Mouse (Mus musculus): ENCODE measurements around the gene Tbc1d10c. TPM values are rescaled to one million over a fixed set of nuclear protein-coding genes. Genes with fewer than 3 reads are reported as not detected.

Gene Tbc1d10c
- polyA plus RNA-seq, 1 experiment from 2014 or later: 3.9 TPM

DNA sequence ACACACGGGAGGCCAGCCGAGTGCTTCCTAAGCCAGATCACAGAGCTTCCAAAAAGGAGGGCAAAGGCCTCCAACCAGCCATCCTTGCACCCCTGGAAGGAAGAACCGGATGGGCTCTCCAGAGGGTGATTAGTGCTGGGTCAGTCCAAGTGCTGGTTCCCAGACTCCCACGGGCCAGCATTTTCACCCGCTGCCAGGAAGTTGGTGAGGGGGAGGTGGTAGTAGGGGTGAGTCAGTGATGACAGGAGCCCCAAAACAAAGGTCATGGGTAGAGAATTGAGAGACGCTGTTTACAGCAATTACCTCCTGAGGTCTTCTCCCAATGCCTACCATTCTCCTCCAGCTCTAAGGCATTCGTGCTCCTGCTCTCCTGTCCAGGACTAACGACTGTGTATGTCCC is 39.3 kb upstream of the Tbc1d10c start:
- no peak for TF ChIP-seq CTCF (IDR thresholded peaks at IDR 0.05; ENCODE audit: low read depth)

DNA sequence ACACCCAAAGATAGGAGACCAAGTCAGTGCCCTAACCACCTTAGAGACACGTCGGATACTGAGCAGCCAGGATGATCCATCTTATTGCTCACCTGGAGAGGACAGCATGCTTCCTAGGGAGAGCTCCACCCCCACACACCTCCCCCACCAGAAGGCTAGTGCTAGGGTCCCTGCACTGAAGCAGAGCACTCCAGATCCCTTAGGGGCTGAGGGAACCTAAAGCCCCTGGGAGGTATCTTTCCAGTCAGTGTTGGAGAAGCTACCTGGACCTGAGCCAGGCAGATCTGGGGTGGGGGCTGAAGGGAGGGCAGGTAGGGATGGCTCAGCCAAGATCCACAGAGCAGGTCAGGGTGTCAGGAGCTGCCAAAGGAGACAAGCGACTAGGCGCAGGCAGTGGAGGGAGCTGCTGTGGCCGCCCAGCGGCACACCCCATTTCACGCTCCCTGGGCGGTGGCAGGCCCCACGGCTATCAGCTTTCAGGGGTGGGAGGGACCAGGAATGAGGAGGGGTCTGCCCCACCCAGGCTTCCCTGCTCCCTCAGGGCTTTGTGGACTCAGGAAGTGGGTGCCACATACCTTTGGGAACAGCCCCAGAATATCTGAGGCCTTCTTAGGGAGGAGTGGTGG is 38.5 kb upstream of the Tbc1d10c start:
- H3K4me1 ChIP-seq (replicated peaks; ENCODE audit: insufficient read depth, low read length): peaks cover 20% of the 10 kb centered on the region
- peak overlapping the region; percentile 93; the same call in 1 of the 2 replicates for H3K27ac ChIP-seq
- H3K36me3 ChIP-seq (ENCODE audit: insufficient read depth, low read length): no peaks in the 10 kb centered on the region
- H3K27me3 ChIP-seq (ENCODE audit: insufficient read depth, low read length): no peaks in the 10 kb centered on the region; the same call in 1 of the 2 replicates
- DNase-seq (ENCODE audit: low spot score) (peak; percentile 52), ATAC-seq (replicated peaks; ENCODE audit: low FRiP score, low read depth) (peak; percentile 11; the same call in 1 of the 2 replicates)
- no peak overlapping the region for H3K9ac ChIP-seq (ENCODE audit: low read depth, low read length)
- TF ChIP-seq CTCF (IDR thresholded peaks at IDR 0.05; ENCODE audit: low read depth): no peak
- no peak overlapping the region for H3K4me3 ChIP-seq (replicated peaks; ENCODE audit: low read depth, low read length)
- 39% methylated on average over 9 of the region's 9 CpGs for WGBS
- no peak overlapping the region for H3K4me2 ChIP-seq (ENCODE audit: low read length)
- H3K9me3 ChIP-seq (replicated peaks; ENCODE audit: low read length): no peaks in the 10 kb centered on the region

More for the DNA sequence above, 39.3 kb upstream of the Tbc1d10c start:
- no peaks in the 10 kb centered on the region for H3K36me3 ChIP-seq (ENCODE audit: insufficient read depth, low read length)
- peaks cover 20% of the 10 kb centered on the region for H3K4me1 ChIP-seq (replicated peaks; ENCODE audit: insufficient read depth, low read length)
- no peak overlapping the region for H3K4me2 ChIP-seq (ENCODE audit: low read length)
- H3K9ac ChIP-seq (ENCODE audit: low read depth, low read length): peak overlapping the region; percentile 37; the same call in 1 of the 2 replicates
- no peaks in the 10 kb centered on the region; the same call in 1 of the 2 replicates for H3K27me3 ChIP-seq (ENCODE audit: insufficient read depth, low read length)
- ATAC-seq (replicated peaks; ENCODE audit: low FRiP score, low read depth) (no peak), DNase-seq (ENCODE audit: low spot score) (no peak)
- H3K27ac ChIP-seq: peak overlapping the region; percentile 93
- no peaks in the 10 kb centered on the region for H3K9me3 ChIP-seq (replicated peaks; ENCODE audit: low read length)
- no peak overlapping the region for H3K4me3 ChIP-seq (replicated peaks; ENCODE audit: low read depth, low read length)
- WGBS: 33% methylated on average over 8 of the region's 8 CpGs

DNA sequence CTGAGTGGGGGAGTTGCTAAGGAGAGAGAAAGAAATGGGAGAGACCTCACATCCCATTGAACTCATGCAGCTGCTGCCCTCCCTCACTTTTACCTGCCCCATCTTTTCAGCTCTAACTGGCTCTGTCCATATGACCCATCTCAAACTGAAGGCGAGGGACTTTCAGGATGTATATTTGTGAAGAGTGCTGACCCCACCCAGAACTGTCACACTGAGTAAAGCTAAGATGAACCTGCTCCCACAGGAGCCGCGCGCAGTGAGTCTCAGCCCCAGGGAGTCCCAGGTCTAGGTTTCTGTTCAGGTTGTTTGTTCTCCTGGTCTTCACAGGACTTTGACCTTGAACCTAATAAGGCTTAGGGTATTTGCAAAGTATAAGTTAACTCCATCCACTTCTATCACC is 37.8 kb upstream of the Tbc1d10c start:
- Histone ChIP-seq H3K4me2 (ENCODE audit: low read length) (no peak overlapping the region), H3K9ac (ENCODE audit: low read depth, low read length) (no peak overlapping the region), H3K27ac (no peak overlapping the region), H3K36me3 (ENCODE audit: insufficient read depth, low read length) (no peaks in the 10 kb centered on the region), H3K4me3 (replicated peaks; ENCODE audit: low read depth, low read length) (no peak overlapping the region), H3K9me3 (replicated peaks; ENCODE audit: low read length) (no peaks in the 10 kb centered on the region), H3K27me3 (ENCODE audit: insufficient read depth, low read length) (no peaks in the 10 kb centered on the region), H3K4me1 (replicated peaks; ENCODE audit: insufficient read depth, low read length) (peaks cover 20% of the 10 kb centered on the region)
- ATAC-seq (replicated peaks; ENCODE audit: low FRiP score, low read depth): no peak
- DNase-seq (ENCODE audit: low spot score): no peak
- 78% methylated on average over 4 of the region's 4 CpGs for WGBS
- no peak for TF ChIP-seq CTCF (IDR thresholded peaks at IDR 0.05; ENCODE audit: low read depth)

DNA sequence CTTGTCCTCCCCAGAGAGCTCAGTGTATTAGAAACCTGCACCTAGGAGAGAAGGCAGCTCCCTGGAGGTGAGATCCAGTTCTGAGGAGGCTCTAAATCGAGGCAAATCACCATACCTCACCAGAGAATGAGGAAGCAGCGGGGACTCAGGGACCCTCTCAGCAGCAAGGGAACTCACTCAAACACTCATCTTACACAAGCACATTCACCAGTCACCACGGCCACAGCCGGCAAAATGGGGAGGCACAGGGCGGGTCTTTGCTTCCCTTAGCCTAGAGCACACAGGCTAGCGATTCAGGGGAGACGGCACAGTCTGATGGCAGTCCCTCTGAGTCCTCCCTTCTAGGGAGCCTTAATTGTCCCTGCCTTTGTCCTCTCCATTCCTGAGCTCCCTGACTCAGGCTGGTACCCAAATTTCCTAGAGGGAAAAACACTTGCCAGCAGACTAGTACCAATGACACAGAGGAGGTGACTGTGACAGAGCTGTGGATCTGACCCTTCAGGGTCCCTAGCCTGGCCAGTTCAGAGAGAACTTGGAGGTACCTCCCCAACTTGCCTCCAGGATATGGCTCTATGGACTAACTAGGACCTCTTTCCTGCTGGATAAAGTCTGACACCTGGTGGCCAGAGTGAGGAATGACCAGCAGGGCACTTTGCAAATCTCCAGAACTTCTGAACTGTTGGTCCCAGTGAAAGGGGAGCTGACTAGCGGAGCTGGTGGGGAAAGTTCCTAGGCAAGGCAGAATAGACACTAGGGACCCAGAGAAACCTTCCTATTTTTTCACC is 37.0 kb upstream of the Tbc1d10c start:
- ATAC-seq (replicated peaks; ENCODE audit: low FRiP score, low read depth): peak; percentile 23; the same call in 1 of the 2 replicates
- no peak overlapping the region for H3K4me2 ChIP-seq (ENCODE audit: low read length)

DNA sequence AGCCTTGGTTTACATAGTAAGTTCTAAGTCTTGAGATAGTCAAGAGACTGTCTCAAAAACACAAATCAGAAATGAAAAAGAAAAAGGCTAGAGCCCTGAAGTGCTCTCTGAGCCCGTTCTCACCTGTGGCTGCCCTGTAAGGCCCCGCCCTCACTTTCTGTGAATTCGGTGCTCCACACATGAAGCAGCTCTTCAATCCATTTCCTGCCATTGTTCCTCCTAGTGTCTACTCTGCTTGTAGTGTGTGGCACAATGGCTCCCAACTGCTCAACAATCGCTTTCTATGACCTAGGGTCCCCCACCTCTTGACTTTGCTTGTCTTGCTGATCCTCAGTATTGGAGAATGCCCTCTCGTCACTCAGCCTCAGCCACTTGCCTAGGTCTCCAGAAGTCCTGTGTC is 36.4 kb upstream of the Tbc1d10c start:
- WGBS: 68% methylated on average over 5 of the region's 5 CpGs
- Histone ChIP-seq H3K4me1 (replicated peaks; ENCODE audit: insufficient read depth, low read length) (peaks cover 21% of the 10 kb centered on the region), H3K27ac (no peak overlapping the region), H3K4me3 (replicated peaks; ENCODE audit: low read depth, low read length) (no peak overlapping the region), H3K9me3 (replicated peaks; ENCODE audit: low read length) (no peaks in the 10 kb centered on the region), H3K4me2 (ENCODE audit: low read length) (no peak overlapping the region), H3K27me3 (ENCODE audit: insufficient read depth, low read length) (no peaks in the 10 kb centered on the region), H3K9ac (ENCODE audit: low read depth, low read length) (no peak overlapping the region), H3K36me3 (ENCODE audit: insufficient read depth, low read length) (no peaks in the 10 kb centered on the region)
- DNase-seq (ENCODE audit: low spot score): no peak
- no peak for ATAC-seq (replicated peaks; ENCODE audit: low FRiP score, low read depth)
- TF ChIP-seq CTCF (IDR thresholded peaks at IDR 0.05; ENCODE audit: low read depth): no peak

More for the DNA sequence above, 37.0 kb upstream of the Tbc1d10c start:
- Histone ChIP-seq H3K9ac (ENCODE audit: low read depth, low read length) (no peak overlapping the region), H3K4me1 (replicated peaks; ENCODE audit: insufficient read depth, low read length) (peaks cover 20% of the 10 kb centered on the region), H3K27me3 (ENCODE audit: insufficient read depth, low read length) (no peaks in the 10 kb centered on the region), H3K4me3 (replicated peaks; ENCODE audit: low read depth, low read length) (no peak overlapping the region), H3K36me3 (ENCODE audit: insufficient read depth, low read length) (no peaks in the 10 kb centered on the region), H3K9me3 (replicated peaks; ENCODE audit: low read length) (no peaks in the 10 kb centered on the region), H3K27ac (no peak overlapping the region)
- TF ChIP-seq CTCF (IDR thresholded peaks at IDR 0.05; ENCODE audit: low read depth): peak; percentile 97
- 20% methylated on average over 8 of the region's 8 CpGs for WGBS
- peak; percentile 94 for DNase-seq (ENCODE audit: low spot score)

DNA sequence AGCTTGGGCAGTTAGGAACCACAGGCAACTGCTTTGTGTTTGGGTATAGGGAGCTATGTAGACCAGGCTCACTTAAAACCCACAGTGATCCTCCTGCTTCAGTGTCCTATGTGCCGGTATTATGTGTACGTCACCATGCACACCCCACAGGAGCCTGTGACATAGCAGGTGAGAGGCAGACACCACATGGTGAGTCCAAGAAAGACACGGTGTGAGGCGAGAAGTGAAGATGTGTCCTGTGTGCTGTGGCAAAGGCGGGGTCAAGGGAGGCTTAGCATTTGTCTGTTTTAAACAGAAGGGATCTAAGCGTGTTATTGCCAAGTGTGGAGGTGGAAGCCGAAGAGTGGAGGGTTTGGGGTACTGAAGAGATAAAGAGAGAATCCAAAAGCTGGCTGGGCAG is 35.7 kb upstream of the Tbc1d10c start:
- Histone ChIP-seq H3K9ac (ENCODE audit: low read depth, low read length) (no peak overlapping the region), H3K4me3 (replicated peaks; ENCODE audit: low read depth, low read length) (no peak overlapping the region), H3K4me2 (ENCODE audit: low read length) (no peak overlapping the region), H3K27ac (no peak overlapping the region), H3K9me3 (replicated peaks; ENCODE audit: low read length) (no peaks in the 10 kb centered on the region), H3K36me3 (ENCODE audit: insufficient read depth, low read length) (no peaks in the 10 kb centered on the region), H3K4me1 (replicated peaks; ENCODE audit: insufficient read depth, low read length) (peaks cover 27% of the 10 kb centered on the region), H3K27me3 (ENCODE audit: insufficient read depth, low read length) (no peaks in the 10 kb centered on the region)
- 88% methylated on average over 7 of the region's 7 CpGs for WGBS
- DNase-seq (ENCODE audit: low spot score): no peak
- TF ChIP-seq CTCF (IDR thresholded peaks at IDR 0.05; ENCODE audit: low read depth): no peak
- ATAC-seq (replicated peaks; ENCODE audit: low FRiP score, low read depth): no peak

Data from kidney, postnatal 0 days (tissue).